Mouse (Mus musculus): ENCODE measurements around the gene Mrpl23.

The Mrpl23 gene

GRCm38 (mm10) chr7:142532671-142533058 is at the start of gene Mrpl23:
TSS of gene Mrpl23 (plus strand) at chr7:142532686.
- no peak for DNase-seq

DNA sequence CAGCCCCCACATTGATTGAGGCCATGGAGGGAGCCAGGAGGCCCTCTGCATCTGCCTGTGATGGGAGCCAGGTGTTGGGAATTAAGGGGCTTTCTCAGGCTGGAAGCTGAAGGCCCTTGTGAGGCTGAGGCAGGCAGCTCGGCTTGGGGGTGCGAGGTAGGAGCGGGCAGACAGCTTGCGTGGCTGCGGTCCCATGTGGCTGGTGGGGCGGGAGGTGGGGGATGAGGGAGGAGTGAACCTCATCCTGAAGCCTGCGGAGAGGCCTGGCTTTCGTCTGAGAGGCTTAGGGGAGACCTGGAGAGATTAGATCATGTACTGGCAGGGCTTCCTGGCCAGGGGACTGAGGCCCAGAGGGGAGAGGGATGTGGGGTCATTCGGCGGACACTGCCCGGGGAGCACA is 49.4 kb upstream of the Mrpl23 start:
- no peak for DNase-seq

DNA sequence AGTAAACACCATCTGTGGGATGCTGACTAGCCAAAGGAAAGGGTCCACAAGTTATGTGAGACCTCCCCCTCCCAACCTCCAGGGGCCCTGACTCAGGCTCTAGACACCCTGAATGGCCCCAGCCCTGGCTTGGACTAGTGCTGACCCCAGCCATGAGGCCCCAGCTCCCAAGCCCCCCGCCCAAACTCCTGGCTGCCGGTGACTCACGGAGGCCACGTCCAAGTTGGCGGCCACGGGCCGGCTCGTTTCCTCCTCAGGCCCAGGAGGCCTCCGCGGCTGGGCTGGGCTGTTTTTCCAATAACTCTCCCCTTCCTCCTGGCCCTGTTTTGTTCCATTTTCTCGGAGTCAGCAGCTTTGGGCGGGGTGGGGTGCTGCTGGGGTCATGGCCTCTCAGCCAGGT is 47.7 kb upstream of the Mrpl23 start:
- DNase-seq: no peak

- no peak for DNase-seq
These were observed 45.7 kb upstream of the Mrpl23 start for GRCm38 (mm10) chr7:142486751-142487162.

- DNase-seq: no peak
These were observed 45.1 kb upstream of the Mrpl23 start for GRCm38 (mm10) chr7:142487341-142487859.

DNA sequence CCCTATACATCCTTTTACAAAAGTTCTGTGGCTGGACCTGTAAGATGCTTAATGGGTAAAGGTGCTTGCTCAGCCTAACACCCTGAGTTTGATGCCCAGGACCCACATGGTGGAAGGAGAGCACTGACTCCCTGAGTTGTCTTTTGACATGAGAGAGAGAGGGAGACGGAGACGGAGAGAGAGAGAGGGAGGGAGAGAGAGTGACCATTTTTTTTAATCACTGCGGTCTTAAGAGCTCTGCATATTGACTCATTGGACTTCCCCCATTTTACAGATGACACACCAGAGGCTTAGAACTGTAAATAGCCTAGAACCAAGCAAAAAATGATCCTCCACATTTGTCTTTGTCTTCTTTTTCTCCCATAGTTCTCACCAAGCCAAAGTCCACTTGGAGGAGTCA is 44.4 kb upstream of the Mrpl23 start:
- no peak for DNase-seq

- no peak for DNase-seq
These were observed 39.0 kb upstream of the Mrpl23 start for GRCm38 (mm10) chr7:142493535-142493934.

GRCm38 (mm10) chr7:142496158-142496557 is 36.3 kb upstream of the Mrpl23 start:
- DNase-seq: no peak

- DNase-seq: no peak
These were observed 35.7 kb upstream of the Mrpl23 start for GRCm38 (mm10) chr7:142496800-142497199.

DNA sequence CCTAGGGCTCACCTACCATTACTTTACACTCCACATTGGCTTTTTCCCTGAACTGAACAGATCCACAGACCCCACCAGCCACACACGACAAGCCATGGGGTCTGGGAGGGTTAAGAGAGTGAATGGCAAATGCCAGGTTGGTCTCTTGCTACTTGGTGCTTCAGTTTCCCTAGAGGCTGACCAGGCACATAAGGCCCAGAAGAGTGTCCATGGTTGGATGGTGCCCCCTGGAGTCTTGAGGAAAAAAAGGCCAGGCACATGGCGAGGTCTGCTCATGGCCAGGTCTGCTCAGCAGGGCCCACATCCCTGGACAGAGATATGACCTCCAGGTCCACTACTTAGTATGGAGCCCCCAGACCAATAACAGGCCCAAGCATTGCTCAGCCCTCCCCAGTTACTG is 34.7 kb upstream of the Mrpl23 start:
- DNase-seq: peak; percentile 62 to 65

GRCm38 (mm10) chr7:142498575-142498974 is 33.9 kb upstream of the Mrpl23 start, which contains the start of gene Tnnt3:
TSS of gene Tnnt3 (plus strand) at chr7:142498836.
- DNase-seq: no peak

- no peak for DNase-seq
These were observed 33.3 kb upstream of the Mrpl23 start for GRCm38 (mm10) chr7:142499010-142499721.

- no peak for DNase-seq
These were observed 32.5 kb upstream of the Mrpl23 start for GRCm38 (mm10) chr7:142500032-142500431.

DNA sequence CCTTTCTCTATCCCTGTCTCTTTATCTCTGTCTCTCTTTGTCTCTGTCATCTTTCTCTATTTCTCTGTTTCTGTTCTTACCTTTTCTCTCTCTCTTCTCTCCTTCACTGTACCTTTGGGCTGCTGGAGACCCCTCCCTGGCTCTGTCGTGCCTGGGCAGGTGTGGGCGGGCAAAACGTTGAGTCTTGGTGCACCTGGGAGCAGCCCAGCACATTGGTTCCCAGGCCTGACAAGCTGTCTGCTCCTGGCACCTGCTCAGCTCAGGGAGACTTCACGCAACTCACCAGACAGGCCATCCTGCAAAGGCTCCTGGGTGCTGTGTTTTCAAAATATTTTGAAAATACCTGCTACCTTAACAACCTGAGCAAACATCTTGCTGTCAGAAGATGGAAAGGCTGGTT is 29.3 kb upstream of the Mrpl23 start:
- no peak for DNase-seq

DNA sequence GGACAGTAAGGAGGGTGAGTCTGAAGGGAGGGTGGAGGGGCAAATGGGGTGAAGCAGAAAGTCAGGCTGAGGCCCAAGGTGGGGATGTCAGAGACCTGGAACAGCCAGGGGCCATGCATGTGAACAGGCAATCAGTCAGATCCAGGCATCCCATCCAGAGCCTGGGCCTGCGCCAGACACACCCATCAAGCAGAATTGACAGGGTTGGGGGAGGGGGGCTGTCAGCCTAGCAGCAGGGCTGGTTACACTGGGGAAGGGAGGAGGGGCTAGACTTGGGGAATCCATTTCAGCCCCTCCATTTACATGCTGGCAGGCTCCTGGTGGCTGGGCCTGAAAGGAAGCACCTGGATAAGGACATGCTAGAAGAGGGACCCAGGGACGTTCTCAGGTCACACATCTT is 26.5 kb upstream of the Mrpl23 start:
- DNase-seq: no peak

DNA sequence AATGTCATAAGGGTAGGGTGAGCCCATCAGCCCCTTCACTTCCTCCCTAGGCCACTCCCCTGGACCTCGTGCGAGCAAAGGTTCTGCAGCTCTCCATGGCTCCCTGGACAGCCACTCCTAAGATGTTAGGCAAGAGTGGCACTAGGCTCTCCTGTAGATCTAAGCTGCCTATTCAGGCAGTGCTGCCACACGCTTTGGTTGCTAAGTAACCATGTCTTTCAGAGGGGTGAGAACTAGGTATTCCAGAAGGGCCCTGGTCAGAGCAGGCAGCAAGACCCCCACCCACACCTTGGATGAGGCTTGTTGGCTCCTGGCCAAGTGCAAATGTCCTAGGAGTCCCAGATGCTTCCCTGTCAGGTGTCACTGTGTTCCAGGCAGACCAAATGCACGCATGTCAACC is 26.0 kb upstream of the Mrpl23 start:
- no peak for DNase-seq

DNA sequence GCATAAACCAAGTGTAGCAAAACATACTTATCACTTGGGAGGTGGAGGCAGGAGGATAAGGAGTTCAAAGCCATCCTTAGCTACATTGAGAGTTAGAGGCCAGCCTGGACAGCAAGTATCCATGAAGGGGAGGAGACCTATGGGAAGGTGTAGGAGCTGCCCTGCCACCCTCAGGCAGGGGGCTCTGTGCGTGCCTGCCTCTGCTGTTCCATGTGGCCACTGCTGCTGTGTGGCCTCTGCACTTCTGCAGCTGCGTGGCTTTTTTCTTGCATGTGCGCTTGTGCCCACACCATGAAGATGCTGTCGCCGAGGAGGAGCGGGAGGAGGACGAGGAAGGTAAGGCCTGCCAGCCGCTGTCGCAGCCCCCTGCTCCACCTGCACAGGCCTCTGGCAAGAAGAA is 25.0 kb upstream of the Mrpl23 start:
- no peak for DNase-seq

GRCm38 (mm10) chr7:142509518-142509917 is 23.0 kb upstream of the Mrpl23 start:
- no peak for DNase-seq

DNA sequence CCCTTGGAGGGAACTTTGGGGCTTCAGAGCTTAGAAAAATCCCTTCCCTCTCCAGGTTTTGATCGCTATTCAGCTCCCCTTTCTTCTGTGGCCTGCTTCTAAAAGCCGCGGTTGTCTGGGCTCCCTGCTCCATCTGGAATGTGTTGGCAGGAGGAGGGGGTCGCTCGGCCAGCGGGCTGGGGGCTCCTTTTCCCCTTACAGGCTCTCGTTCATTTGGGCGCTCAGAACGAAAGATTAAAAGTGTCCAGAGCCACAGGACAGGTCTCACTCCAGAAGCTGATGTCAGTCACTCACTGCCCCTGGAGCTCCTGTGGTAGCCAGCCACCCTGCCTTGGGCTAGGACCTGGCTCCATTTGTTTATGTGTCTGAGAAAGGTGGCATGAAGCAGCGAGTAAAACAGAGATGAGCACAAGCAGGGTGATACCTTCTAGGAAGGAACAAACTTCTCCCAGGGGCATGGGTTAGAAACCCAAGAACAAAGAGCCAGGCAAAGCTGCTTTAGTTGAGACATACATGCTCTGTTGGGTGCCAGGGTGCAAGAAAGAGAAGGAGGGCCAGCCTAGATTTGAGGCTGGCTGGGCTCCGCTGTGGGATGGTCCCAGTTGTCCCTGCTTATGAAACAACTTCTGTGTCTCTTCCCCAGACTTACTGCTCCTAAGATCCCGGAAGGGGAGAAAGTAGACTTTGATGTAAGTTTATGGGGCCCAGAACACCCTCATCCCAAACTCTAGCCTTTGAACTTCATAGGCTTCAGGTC is 22.3 kb upstream of the Mrpl23 start:
- no peak for DNase-seq

- no peak for DNase-seq
These were observed 18.4 kb upstream of the Mrpl23 start for GRCm38 (mm10) chr7:142514048-142514447.

DNA sequence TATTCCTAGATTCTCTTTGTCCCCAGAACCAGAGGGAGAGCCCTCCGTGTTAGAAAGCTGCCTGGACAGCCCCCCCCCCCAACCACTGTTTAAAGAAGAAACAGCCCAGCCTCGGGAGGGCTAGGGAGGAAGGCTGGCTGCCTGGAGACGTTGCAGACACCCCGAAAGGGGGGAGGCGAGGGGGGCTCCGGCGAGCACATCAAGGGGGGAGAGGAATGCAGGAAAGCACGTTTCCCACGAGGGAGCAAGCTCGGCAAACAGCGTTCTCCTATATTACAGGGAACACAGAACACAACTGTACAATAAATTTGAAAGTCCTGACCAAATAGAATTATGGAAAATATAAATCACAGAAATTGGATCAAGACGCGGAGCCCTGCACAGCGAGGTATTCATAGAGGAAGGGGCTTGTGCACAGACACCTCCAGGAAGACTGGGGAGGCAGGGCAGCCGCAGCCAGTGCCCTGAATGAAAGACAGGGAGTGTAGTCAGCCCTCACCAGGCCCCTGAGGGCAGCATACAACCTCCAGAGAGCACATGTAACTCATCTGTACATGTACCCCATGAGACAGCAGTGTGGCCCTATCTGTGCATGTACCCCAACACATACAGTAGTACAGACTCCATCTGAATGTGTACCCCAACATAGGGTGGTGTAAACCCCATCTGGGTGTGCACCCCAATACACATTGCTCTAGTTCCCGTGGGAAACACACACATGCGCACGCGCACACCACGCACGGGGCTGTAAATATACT is 16.1 kb upstream of the Mrpl23 start:
- no peak for DNase-seq

DNA sequence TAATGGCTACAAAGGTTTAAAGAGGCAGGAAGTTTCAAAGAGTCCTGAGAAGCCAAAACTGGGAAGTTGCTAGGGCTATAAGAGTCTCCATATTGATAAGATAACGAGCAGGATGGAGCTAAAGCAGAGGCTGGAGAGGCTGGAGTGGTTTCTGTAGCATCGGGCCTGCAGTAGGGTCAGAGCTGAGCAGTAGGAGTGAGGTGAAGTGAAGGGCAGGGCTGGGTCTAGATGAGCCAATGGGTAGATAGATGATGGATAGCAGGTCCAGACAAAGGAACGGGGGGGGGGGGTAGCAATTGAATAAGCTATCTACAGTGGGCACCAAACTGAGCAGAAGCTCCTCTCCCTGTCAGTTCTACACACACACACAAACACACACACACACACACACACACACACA is 15.0 kb upstream of the Mrpl23 start:
- DNase-seq: no peak

DNA sequence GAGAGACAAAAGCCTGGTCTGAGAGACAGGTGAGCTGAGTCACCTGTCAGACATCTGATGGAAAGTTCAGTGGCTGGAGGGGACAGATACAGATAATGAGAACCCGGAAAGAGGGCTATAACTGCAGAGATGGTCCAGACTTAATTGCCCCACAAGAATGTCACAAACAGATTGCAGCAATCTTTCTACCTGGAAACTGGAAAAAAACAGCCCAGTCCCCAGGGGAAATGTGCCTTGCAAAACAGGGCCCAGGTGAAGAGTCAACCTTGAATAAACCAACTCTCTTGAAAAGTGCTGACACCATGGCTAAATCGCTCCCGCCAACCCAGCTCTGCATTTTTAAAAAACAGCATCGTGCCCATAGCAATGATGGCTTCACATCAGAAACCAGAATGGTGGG is 12.2 kb upstream of the Mrpl23 start:
- no peak for DNase-seq

GRCm38 (mm10) chr7:142522352-142522751 is 10.1 kb upstream of the Mrpl23 start:
- DNase-seq: peak; percentile 37 to 44

Data from cerebellum, adult 18-20 months (tissue).